Mouse (Mus musculus) neural tube, embryonic 14.5 days (tissue): ENCODE results near the gene Tenm1. TPM values are rescaled to one million over a fixed set of nuclear protein-coding genes. Genes with fewer than 3 reads are reported as not detected.

ENCODE experiments used
- ATAC-seq: fragments of 200-750 bp; cut with Nextera tagmentation; 2 replicates; pipeline ENCODE4 v1.8.0; 2017; ENCODE audit warnings: low read depth, mild to moderate bottlenecking, moderate TSS enrichment, moderate library complexity
- H3K27ac ChIP-seq: fragments of 300-500 bp; sonication (generic); 2 replicates; pipeline ENCODE4 v1.5.1; 2014; ENCODE audit warnings: low read depth, mild to moderate bottlenecking, control low read depth, low read length, moderate library complexity, mixed read lengths
- H3K27me3 ChIP-seq: fragments of 300-500 bp; sonication (generic); 2 replicates; pipeline ENCODE4 v1.6.1; 2014; ENCODE audit warnings: low read length; ENCODE audit not compliant: control insufficient read depth, insufficient read depth
- H3K36me3 ChIP-seq: fragments of 300-500 bp; sonication (generic); 2 replicates; pipeline ENCODE4 v1.6.1; 2014; ENCODE audit warnings: low read length, mixed read lengths; ENCODE audit not compliant: control insufficient read depth, insufficient read depth
- H3K4me1 ChIP-seq: fragments of 300-500 bp; sonication (generic); 2 replicates; pipeline ENCODE4 v1.6.1; 2014; ENCODE audit warnings: low read length; ENCODE audit not compliant: control insufficient read depth, insufficient read depth
- H3K4me2 ChIP-seq: fragments of 300-500 bp; sonication (generic); 2 replicates; pipeline ENCODE4 v1.6.1; 2014; ENCODE audit warnings: mild to moderate bottlenecking, low read depth, low read length, control low read depth
- H3K4me3 ChIP-seq: fragments of 300-500 bp; sonication (generic); 2 replicates; pipeline ENCODE4 v1.5.1; 2014; ENCODE audit warnings: low read depth, low read length, control low read depth, mixed read lengths
- H3K9ac ChIP-seq: fragments of 300-500 bp; sonication (generic); replicated peaks from 2 replicates; pipeline ENCODE4 v1.6.1; 2014; ENCODE audit warnings: low read depth, mild to moderate bottlenecking, control low read depth, low read length, mixed read lengths
- H3K9me3 ChIP-seq: fragments of 300-500 bp; sonication (generic); 2 replicates; pipeline ENCODE4 v1.6.1; 2016; ENCODE audit warnings: low read length; ENCODE audit not compliant: control insufficient read depth
- WGBS: fragments of 180-500 bp; shearing (Covaris S2); extraction: QIAGEN DNeasy Blood & Tissue Kit; methylation state at CpG from one replicate; pipeline ENCODE4 v1.1.7; 2014; 5-methylcytosine and 5-hydroxymethylcytosine counted together
- polyA plus RNA-seq: library from polyadenylated mRNA; unstranded; fragments of >200 nt; fragmentation: Nextera tagmentation; extraction: Ambion mirVana; gene quantifications from 2 replicates; pipeline ENCODE4 v1.2.1, GENCODE M21; 2014

The Tenm1 gene
- polyA plus RNA-seq, 1 experiment from 2014 or later: 37.0 TPM

DNA sequence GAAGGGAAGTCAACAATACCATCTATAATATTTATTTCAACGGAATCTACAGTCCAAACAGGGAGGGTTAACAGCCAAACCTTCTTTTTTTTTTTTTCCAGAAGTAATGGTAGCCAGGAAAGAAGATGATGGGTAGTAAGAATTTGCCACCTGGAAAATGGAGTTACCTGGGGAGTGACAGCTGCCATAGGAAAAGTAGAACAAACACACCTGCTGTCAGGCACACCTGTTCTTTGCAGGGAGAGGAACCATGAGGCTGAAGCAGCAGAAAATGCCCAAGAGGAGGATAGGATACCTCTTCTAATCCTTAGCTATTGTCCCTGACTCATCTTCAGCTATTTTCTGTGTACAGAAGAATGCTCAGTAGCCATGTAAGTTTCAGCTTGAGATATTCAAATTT is 306.4 kb downstream of the Tenm1 start:
- no peak for ATAC-seq
- H3K36me3 ChIP-seq: no peaks in the 10 kb centered on the region
- 80% methylated on average over 1 of the region's 1 CpGs for WGBS

DNA sequence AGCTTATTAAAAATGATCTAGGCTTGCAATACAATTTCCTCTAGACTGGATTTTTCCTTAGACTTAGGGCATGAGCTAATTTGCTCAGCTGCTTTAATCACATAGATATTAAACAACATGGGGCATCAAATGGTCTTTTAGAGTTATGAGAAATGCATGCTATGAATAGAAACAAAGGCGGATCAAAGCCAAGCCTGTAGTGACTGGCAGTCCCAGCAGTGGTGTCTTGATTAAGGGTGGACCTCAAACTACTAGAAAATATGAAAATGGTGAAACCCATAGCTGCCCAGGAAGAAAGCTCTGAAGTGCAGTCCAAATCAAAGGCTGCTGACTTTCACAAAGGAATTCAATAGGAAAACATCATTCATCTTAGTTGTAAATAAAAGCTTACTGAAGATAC is 306.9 kb downstream of the Tenm1 start:
- 92% methylated on average over 1 of the region's 1 CpGs for WGBS
- H3K4me3 ChIP-seq: no peak overlapping the region

More for the DNA sequence above, 306.4 kb downstream of the Tenm1 start:
- no peak overlapping the region for H3K4me2 ChIP-seq
- no peaks in the 10 kb centered on the region for H3K4me1 ChIP-seq
- no peak overlapping the region for H3K27ac ChIP-seq
- no peak overlapping the region for H3K4me3 ChIP-seq
- H3K9ac ChIP-seq: no peak overlapping the region
- no peaks in the 10 kb centered on the region for H3K9me3 ChIP-seq
- H3K27me3 ChIP-seq: no peaks in the 10 kb centered on the region

DNA sequence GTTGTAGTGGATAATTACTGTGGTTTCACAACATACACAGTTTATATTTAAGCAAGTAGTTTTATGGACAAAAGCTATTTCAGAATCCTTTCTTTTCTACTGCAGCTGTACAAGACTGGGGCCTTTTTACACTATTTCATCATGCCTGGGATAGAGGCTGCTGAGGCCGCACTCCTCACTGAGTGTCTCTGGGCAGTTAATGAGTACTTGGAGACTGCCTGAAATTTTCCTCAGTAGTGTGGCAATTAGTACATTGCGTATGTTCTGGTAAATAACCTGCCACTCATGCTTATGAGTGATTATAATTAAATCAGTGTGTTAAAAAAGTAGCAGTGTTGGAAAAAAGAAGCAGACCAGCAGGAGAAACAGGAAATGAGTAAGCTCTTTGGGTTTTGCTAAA is 442.8 kb downstream of the Tenm1 start:
- Histone ChIP-seq H3K4me2 (no peak overlapping the region), H3K4me1 (no peaks in the 10 kb centered on the region), H3K9me3 (no peaks in the 10 kb centered on the region), H3K27ac (no peak overlapping the region), H3K4me3 (no peak overlapping the region), H3K9ac (no peak overlapping the region), H3K27me3 (no peaks in the 10 kb centered on the region), H3K36me3 (no peaks in the 10 kb centered on the region)
- no peak for ATAC-seq
- WGBS: 79% methylated on average over 2 of the region's 2 CpGs

More for the DNA sequence above, 306.9 kb downstream of the Tenm1 start:
- H3K9me3 ChIP-seq: no peaks in the 10 kb centered on the region
- ATAC-seq: no peak
- H3K27me3 ChIP-seq: no peaks in the 10 kb centered on the region
- H3K4me1 ChIP-seq: no peaks in the 10 kb centered on the region
- no peak overlapping the region for H3K4me2 ChIP-seq
- H3K9ac ChIP-seq: no peak overlapping the region
- H3K27ac ChIP-seq: no peak overlapping the region
- no peaks in the 10 kb centered on the region for H3K36me3 ChIP-seq

DNA sequence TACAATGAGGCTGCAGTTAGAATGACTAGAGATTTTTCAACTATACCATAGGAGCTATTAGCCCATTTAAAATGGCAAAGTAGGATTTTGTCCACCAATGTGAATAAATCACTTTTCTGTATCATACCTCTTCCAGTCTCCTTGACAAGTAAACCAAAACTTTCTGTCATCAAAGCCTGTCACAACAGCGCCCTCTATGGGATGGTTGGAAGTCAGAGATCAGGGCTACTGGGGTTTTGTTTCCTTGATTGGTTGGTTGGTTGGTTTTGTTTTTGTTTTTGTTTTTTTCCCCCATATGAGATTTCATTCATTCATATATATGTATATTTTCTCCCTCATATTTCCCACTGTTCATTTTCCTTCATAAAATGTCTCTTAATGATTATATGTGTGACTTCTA is 455.4 kb downstream of the Tenm1 start:
- Histone ChIP-seq H3K36me3 (no peaks in the 10 kb centered on the region), H3K4me3 (no peak overlapping the region), H3K9me3 (no peaks in the 10 kb centered on the region), H3K4me1 (no peaks in the 10 kb centered on the region), H3K4me2 (no peak overlapping the region), H3K9ac (no peak overlapping the region), H3K27ac (no peak overlapping the region), H3K27me3 (no peaks in the 10 kb centered on the region)
- no peak for ATAC-seq
- 0% methylated on average over 1 of the region's 1 CpGs for WGBS

DNA sequence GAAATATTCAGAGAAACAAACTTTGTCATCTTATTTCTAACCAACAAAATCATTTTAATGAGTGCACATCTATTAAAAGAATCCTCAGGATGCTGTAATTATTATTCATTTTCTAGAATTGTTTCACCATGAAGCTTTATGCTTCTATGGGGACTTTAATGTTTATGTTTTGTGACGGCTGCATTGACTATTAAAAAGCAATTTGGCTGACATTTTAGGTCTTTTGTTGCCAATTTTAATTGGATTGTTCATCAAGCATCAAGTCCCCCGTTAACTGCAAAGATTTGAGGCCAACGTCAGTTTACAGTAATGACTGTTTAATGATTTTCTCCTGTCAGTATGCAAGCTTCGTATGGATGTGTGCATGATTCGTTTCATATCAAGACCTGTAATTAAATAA is 461.3 kb downstream of the Tenm1 start:
- Histone ChIP-seq H3K27me3 (no peaks in the 10 kb centered on the region), H3K9ac (no peak overlapping the region), H3K4me3 (no peak overlapping the region), H3K9me3 (no peaks in the 10 kb centered on the region), H3K4me1 (no peaks in the 10 kb centered on the region), H3K27ac (no peak overlapping the region), H3K4me2 (no peak overlapping the region), H3K36me3 (no peaks in the 10 kb centered on the region)
- no peak for ATAC-seq
- WGBS: 46% methylated on average over 5 of the region's 5 CpGs

DNA sequence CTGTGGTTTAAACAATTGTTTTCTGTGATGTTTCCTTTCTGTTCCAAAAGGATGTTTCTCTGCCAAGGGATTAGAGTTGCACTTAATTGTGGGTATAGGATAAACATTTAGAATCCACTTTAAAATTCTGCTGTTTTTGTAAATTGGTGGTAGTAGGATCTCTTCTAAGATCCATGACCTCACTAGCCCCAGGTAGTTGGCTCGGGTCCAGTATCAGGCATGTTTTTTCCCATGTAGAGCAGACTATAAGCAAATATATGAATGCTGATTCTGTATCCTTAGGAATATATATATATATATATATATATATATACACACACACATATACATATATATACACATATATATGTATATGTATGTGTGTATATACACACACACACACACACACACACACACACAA is 567.2 kb downstream of the Tenm1 start:
- no peak overlapping the region for H3K9ac ChIP-seq
- H3K4me1 ChIP-seq: no peaks in the 10 kb centered on the region
- no peaks in the 10 kb centered on the region for H3K36me3 ChIP-seq
- H3K4me3 ChIP-seq: no peak overlapping the region
- 96% methylated on average over 1 of the region's 1 CpGs for WGBS
- H3K27me3 ChIP-seq: no peaks in the 10 kb centered on the region
- H3K9me3 ChIP-seq: no peaks in the 10 kb centered on the region
- no peak overlapping the region for H3K27ac ChIP-seq
- H3K4me2 ChIP-seq: no peak overlapping the region
- ATAC-seq: no peak

DNA sequence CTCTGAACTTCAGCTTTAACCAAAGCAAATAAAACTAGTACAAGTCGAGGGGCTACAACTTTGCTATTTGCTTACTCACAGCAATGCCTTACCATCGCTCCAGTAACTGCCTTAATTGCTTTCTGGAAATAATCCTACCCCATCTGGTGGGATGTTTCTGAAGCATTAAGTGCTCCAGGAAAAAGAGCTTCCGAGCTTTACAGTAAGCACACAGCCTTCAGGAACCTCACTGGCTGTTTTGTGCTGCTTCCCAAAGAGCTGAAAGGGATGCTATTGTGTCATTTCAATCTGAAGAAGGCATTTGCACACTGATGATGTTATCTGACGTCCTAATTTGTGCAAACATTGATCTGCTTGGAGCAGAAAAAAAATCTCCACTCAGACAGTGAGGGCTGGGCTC is 647.4 kb downstream of the Tenm1 start:
- H3K27ac ChIP-seq: no peak overlapping the region
- no peaks in the 10 kb centered on the region for H3K4me1 ChIP-seq
- ATAC-seq: no peak
- H3K36me3 ChIP-seq: no peaks in the 10 kb centered on the region
- H3K4me2 ChIP-seq: no peak overlapping the region
- no peaks in the 10 kb centered on the region for H3K27me3 ChIP-seq
- 59% methylated on average over 4 of the region's 4 CpGs for WGBS
- no peaks in the 10 kb centered on the region for H3K9me3 ChIP-seq
- H3K9ac ChIP-seq: no peak overlapping the region
- no peak overlapping the region for H3K4me3 ChIP-seq

DNA sequence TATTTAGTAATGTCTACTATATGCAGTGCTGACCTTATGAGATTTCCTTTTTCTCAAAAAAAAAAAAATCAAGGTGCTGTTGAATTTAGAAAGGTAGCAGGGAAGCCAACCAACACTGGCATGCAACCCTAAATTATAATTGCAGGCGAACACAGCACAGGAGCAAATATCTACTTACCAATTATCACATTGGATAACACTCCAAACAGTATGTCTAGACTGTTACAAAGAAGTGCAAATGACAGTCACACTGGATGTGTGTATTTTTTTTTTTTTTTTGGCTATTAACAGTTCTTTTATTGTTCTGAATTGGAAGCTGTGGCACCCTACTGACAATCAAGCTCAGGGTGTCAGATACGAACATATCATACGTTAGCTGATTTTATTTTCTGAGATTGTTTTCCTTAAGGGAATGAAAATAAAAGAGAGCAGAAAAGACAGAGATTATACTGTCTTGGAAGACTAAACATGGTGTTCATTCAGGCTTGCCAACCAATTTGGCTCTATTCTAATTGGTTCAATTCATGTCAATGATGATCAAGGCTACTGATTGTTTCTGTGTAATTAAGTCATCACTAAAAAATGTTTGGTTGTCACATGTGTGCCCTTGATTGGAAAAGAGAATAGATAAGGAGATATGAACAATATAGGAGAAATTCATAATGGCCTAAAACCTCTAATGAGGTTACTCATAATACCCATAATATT is 710.7 kb downstream of the Tenm1 start:
- 68% methylated on average over 3 of the region's 3 CpGs for WGBS
- Histone ChIP-seq H3K27me3 (no peaks in the 10 kb centered on the region), H3K27ac (no peak overlapping the region), H3K4me1 (no peaks in the 10 kb centered on the region), H3K4me3 (no peak overlapping the region), H3K4me2 (no peak overlapping the region), H3K9me3 (no peaks in the 10 kb centered on the region), H3K36me3 (no peaks in the 10 kb centered on the region), H3K9ac (no peak overlapping the region)
- no peak for ATAC-seq

DNA sequence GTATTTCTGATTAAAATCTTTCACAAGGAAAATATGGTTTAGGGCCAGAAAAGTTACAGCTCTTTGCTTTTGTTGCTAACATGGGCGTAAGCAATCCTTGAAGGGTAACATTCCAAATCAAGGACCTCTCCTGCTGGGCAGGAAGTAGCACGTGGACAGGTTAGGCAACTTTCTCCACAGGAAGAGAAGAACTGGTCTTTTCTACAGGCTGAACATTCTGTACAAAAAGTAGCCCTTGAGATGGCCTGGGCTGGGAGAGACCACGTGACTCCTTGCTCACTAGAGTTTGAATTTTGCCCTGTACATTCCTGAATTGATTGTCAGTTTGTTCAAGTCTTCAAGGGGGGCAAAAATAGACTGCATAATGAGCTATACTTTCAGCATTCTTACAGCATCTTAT is 728.6 kb downstream of the Tenm1 start:
- H3K27me3 ChIP-seq: no peaks in the 10 kb centered on the region
- H3K4me2 ChIP-seq: no peak overlapping the region
- no peaks in the 10 kb centered on the region for H3K4me1 ChIP-seq
- no peaks in the 10 kb centered on the region for H3K36me3 ChIP-seq
- no peaks in the 10 kb centered on the region for H3K9me3 ChIP-seq
- WGBS: 68% methylated on average over 3 of the region's 3 CpGs
- H3K4me3 ChIP-seq: no peak overlapping the region
- ATAC-seq: no peak
- H3K27ac ChIP-seq: no peak overlapping the region
- H3K9ac ChIP-seq: no peak overlapping the region
